Mouse (Mus musculus): ENCODE measurements around the gene Col6a4.

Col6a4 gene

GRCm38 (mm10) chr9:106096683-106097082 lies at the start of gene Col6a4:
Col6a4 (minus strand) TSS chr9:106096783.
- in situ Hi-C loops (cut with MboI, MseI): no loop called here

- in situ Hi-C loops (cut with MboI, MseI): no loop called here
Observed at GRCm38 (mm10) chr9:106145582-106145981, 49.0 kb upstream of the Col6a4 start.

- in situ Hi-C loops (cut with MboI, MseI): no loop called here
Observed at GRCm38 (mm10) chr9:106144176-106144575, 47.6 kb upstream of the Col6a4 start.

- in situ Hi-C loops (cut with MboI, MseI): no loop called here
Observed at GRCm38 (mm10) chr9:106141955-106142354, 45.4 kb upstream of the Col6a4 start.

GRCm38 (mm10) chr9:106139763-106140162 lies 43.2 kb upstream of the Col6a4 start:
- in situ Hi-C loops (cut with MboI, MseI): no loop called here

- in situ Hi-C loops (cut with MboI, MseI): no loop called here
Observed at GRCm38 (mm10) chr9:106137671-106138216, 41.2 kb upstream of the Col6a4 start.

- in situ Hi-C loops (cut with MboI, MseI): no loop called here
Observed at GRCm38 (mm10) chr9:106130250-106130649, 33.7 kb upstream of the Col6a4 start.

GRCm38 (mm10) chr9:106129072-106129471 lies 32.5 kb upstream of the Col6a4 start:
- in situ Hi-C loops (cut with MboI, MseI): no loop called here

- in situ Hi-C loops (cut with MboI, MseI): no loop called here
Observed at GRCm38 (mm10) chr9:106126786-106127251, 30.2 kb upstream of the Col6a4 start.

GRCm38 (mm10) chr9:106123599-106123998 lies 27.0 kb upstream of the Col6a4 start:
- in situ Hi-C loops (cut with MboI, MseI): no loop called here

- in situ Hi-C loops (cut with MboI, MseI): no loop called here
Observed at GRCm38 (mm10) chr9:106119075-106119474, 22.5 kb upstream of the Col6a4 start.

- in situ Hi-C loops (cut with MboI, MseI): no loop called here
Observed at GRCm38 (mm10) chr9:106115801-106116424, 19.3 kb upstream of the Col6a4 start.

- in situ Hi-C loops (cut with MboI, MseI): no loop called here
Observed at GRCm38 (mm10) chr9:106112770-106113423, 16.3 kb upstream of the Col6a4 start.

GRCm38 (mm10) chr9:106106241-106106640 lies 9.7 kb upstream of the Col6a4 start:
- in situ Hi-C loops (cut with MboI, MseI): no loop called here

GRCm38 (mm10) chr9:106104401-106104800 lies 7.8 kb upstream of the Col6a4 start:
- in situ Hi-C loops (cut with MboI, MseI): no loop called here

GRCm38 (mm10) chr9:106101166-106101565 lies 4.6 kb upstream of the Col6a4 start:
- in situ Hi-C loops (cut with MboI, MseI): no loop called here

GRCm38 (mm10) chr9:106100262-106100661 lies 3.7 kb upstream of the Col6a4 start:
- in situ Hi-C loops (cut with MboI, MseI): no loop called here

- in situ Hi-C loops (cut with MboI, MseI): no loop called here
Observed at GRCm38 (mm10) chr9:106099379-106100021, 2.9 kb upstream of the Col6a4 start.

GRCm38 (mm10) chr9:106081528-106081927 lies 15.1 kb downstream of the Col6a4 start:
- in situ Hi-C loops (cut with MboI, MseI): no loop called here

- in situ Hi-C loops (cut with MboI, MseI): no loop called here
Observed at GRCm38 (mm10) chr9:106080261-106081033, 16.1 kb downstream of the Col6a4 start.

- in situ Hi-C loops (cut with MboI, MseI): no loop called here
Observed at GRCm38 (mm10) chr9:106077953-106078352, 18.6 kb downstream of the Col6a4 start.

GRCm38 (mm10) chr9:106076234-106076633 lies 20.3 kb downstream of the Col6a4 start:
- in situ Hi-C loops (cut with MboI, MseI): no loop called here

Measured in T-helper 1 cell (primary cell).